Mouse (Mus musculus) gonadal fat pad, adult 2 months (tissue): ENCODE data around the gene Nfkbie. TPM values are rescaled to one million over a fixed set of nuclear protein-coding genes. Genes with fewer than 3 reads are reported as not detected.

Source experiments
- DNase-seq: peaks from one replicate; pipeline ENCODE4 v3.0.0-alpha.2; 2012; ENCODE audit warnings: low read depth
- polyA plus RNA-seq: library from polyadenylated mRNA; depleted of rRNA; stranded (reverse); fragments of >200 nt; gene quantifications from 2 replicates; pipeline ENCODE4 v1.2.3, GENCODE M21; 2012

Gene Nfkbie
- polyA plus RNA-seq, 1 experiment: 5.0 TPM

- no peak for DNase-seq
Measured at GRCm38 (mm10) chr17:45581567-45581983, 26.1 kb downstream of the Nfkbie start.

- DNase-seq: no peak
Measured at GRCm38 (mm10) chr17:45582188-45582587, 26.7 kb downstream of the Nfkbie start.

DNA sequence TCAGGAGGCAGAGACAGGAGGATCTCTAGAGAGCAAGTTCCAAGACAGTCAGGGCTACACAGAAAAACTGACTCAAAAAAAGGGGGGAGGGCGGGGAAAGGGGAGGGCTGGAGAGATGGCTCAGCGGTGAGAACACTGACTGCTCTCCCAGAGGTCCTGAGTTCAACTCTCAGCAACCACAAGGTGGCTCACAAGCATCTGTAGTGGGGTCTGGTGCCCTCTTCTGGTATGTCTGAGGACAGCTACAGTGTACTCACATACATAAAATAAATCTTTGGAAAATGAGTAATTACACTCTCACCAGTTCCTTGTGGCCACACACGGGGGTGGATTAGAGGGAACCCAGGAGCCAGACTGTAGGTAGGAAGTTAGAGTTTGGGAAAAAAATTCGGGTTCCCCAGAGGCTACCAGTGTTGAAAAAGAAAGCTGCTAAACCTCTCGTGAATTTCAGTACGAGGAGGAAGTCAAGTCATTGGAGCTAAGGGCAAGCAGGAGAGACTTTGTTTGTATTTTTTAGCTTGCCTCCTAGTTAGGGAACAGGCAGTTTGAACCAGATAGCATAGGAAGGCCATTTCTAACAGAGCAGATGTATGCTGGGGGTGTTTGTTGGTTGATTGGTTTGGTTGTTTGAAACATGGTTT, 27.3 kb downstream of the Nfkbie start:
- no peak for DNase-seq

DNA sequence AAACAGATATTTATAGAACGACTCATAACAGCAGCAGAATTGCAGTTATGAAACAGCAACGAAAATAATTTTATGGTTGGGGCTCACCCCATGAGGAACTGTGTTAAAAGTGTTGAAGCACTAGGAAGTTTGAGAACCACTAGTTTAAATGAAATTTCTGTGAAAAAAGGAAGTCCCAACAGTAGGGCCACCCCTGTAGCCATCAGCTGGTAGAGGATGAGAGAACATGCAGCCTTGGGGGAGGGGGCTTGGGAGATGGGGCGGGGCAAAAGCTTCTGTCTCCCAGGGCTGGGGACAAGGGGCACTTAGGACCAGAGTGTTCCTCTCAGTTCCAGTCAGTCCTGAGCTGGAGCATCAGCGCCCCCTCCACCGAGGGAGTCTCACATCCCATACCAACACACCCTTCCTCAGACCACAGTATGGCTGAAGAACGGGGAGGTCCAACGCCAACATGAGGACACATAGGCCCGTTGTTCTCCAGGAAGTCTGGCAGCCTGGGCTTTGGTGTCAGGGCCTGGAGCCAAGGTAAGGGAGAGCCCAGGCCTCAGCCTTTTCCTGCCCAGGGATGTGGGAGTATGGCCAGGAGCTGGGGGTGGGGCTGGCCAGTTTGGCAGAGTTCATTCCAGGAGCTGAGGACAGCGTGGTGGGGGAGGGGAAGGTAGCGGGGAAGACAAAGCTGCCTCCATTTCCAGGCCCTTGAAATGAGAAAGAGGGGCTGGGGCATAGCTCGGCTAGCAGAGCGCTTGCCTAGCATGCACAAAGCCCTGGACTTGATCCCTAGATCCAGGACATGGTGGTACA, 28.8 kb downstream of the Nfkbie start:
- DNase-seq: no peak

- no peak for DNase-seq
Measured at GRCm38 (mm10) chr17:45584939-45585678, 29.6 kb downstream of the Nfkbie start.

GRCm38 (mm10) chr17:45585725-45586448, 30.4 kb downstream of the Nfkbie start:
- DNase-seq: no peak

DNA sequence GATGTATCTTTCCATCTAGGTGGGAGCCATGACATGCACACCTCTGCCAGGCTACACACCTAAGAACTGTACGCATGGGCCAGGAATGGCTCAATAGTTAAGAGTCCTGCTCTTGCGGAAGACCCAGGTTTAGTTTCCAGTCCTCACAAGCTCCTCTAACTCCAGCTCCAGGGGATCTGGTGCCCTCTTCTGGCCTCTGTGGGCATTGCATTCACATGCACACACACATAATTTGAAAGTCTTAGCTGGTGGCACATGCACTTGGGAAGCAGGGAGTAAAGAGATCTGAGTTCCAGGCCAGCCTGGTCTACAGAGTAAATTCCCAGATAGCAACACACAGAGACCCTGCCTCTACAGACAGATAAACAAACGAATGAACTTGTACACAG, 30.9 kb downstream of the Nfkbie start:
- DNase-seq: no peak

DNA sequence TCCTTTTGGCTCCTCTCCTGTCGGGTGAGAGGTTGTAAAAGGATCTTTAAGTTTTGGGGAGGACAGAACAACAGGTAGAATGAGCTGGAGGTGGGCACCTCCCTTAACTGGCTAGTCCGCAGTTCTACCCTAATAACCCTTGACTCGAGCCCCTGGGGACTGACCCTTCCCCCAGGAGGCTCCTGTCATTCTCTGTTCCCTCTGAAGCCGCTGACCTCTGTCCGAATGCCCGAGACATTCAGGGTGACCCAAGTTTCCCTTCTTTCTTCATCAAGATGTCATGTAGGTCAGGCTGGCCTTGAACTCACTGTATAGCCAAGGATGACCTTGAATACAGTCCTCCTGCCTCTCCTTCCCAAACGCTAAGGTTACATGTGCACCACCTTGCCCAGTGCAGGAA, 32.9 kb downstream of the Nfkbie start:
- DNase-seq: no peak

DNA sequence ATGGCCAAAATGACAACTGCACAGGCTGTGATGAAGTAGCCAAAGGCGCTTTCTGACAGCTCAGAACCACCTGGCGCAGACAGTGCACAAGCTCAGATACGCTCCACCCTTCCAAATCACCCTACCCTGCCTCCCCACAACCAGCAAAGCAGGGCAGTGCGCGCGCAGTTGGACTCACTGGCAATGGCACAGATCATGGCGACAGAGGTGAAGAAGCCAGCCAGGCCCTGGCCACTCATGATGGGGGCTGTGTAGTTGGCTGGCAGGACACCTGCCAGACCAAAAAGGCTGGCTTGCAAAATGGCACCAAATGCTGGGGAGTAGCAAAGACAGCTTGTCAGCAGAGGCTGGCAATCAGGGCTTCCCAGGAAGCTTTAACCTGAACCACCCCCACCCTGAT, 33.7 kb downstream of the Nfkbie start:
- DNase-seq: no peak

GRCm38 (mm10) chr17:45589844-45590243, 34.3 kb downstream of the Nfkbie start:
- DNase-seq: no peak

DNA sequence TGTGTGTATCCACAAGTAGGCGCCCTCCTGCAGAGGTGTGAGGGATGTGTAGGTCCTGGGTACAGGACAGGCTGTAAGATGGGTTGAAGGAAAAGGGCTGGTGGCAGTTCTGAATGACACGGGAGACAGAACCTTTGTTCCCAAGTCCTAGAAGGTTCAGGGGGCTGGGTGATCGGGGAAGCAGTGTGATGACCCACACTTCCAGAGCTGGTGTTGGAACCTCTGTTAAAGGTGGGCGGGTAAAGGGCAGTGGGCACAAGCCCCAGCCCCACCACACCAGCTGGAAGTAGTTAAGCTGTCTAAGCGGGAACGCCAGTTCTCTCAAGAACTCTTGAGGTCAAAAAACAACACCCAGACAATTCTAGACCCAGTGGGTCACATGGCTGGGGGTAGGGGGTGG, 34.9 kb downstream of the Nfkbie start:
- no peak for DNase-seq

- DNase-seq: no peak
Measured at GRCm38 (mm10) chr17:45591701-45592605, 36.5 kb downstream of the Nfkbie start.

DNA sequence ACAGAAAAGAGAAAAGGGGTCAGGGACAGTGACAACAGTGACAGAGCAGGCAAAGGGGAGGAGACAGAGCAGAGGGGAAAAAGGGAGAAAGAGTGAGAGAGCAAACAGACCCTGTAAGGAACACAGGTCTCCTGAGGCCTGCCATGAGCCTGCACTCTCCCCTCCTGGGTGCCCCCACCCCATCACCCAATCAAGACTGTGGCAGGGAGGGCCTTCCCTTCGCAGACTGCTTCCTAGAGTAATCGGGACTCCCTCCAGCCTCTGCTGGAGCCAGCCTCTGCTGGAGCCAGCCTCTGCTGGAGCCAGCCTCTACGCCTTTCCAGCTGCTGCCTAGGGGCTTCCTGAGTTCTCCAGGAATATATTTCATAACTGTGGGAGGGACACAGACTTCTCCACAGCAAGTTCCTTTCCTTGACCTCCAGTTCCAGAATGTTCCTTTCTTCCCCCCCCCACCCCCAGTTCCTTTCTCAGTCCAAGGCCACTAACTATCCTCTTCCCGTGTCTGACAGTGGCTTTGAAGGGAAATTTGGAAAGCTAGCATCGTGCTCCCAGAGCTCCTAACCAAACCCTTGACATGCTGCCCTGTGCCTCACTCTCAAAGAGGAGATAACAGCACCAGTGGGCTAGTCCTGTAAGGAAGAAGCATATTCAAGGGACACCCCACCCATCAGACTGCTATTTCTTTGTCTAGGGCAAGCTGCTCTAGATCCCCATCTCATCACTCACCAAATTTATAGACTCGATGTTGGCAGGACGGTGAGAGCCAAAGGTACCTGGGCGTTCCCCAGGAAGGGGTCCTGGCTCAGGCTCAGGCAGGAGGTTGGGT, 37.3 kb downstream of the Nfkbie start:
- no peak for DNase-seq

- DNase-seq: no peak
Measured at GRCm38 (mm10) chr17:45593479-45593878, 38.0 kb downstream of the Nfkbie start.

DNA sequence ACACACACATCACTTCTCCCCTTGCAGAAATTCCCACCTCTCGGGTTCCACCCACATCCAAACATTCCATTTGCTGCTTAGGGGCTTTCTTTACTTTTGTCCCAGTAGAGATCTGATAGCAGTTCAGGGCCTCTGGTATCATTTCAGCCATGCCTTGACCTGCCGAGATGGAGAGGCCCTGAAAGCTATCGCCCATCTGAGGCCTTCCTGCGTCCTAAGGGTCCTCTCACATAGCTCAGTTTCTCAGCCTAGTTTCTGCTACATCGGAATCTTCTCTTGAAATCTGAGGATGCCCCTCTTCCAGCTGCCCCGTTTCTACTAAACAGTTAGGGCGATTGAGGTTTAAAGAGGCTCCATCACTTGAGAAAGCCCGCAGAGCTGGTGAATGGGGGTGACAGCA, 38.7 kb downstream of the Nfkbie start:
- DNase-seq: no peak

DNA sequence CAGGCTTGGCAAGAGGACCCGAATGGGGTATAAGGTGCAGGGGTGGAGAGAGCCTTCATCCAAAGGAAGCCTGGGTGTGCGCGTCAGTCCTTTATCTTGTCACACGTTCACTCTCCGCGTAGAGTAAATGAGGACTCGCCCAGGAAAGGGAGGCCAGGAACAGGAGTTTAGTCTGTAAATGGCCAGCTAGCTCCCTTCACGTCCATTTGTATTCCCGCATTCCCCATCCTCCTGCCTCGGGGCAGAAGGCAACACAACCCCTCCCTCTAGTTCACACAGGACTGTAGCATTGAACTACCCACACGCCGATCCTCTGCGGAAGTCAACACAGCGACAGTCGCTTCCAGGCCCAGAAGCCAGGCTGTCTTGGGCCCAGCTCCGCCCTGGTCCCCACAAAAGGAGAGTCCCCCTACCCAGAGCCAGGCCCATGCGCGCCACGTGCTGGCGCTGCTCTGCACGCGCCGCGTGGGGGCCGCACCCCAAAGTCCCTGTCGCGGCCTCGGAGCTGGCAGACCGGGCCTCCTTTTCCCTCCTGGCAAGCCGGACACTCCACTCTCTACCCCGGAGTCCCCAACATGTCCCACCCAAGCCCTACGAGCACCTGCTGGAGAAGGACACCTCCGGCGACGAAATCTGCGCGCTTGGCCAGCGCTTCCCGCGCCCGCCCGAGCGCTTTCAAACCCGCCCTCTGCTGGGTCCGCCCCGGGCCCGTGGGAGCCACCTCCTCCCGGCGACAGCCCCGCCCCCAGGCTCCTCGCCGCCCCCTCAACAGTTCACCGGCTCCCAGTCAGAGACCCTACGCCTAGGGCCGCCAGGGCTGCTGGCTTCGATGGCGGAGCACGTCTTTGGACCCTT, 39.6 kb downstream of the Nfkbie start:
- no peak for DNase-seq

GRCm38 (mm10) chr17:45595736-45596390, 40.4 kb downstream of the Nfkbie start:
- DNase-seq: no peak

- DNase-seq: no peak
Measured at GRCm38 (mm10) chr17:45596631-45597396, 41.3 kb downstream of the Nfkbie start.
